Mouse (Mus musculus): ENCODE data around the gene Sel1l3.

GRCm38 (mm10) chr5:53134003-53134402, 79.7 kb downstream of the Sel1l3 start:
- TF ChIP-seq MAX (IDR thresholded peaks at IDR 0.05; ENCODE audit: low read depth) (no peak), SRF (IDR thresholded peaks at IDR 0.05; ENCODE audit: control insufficient read depth, insufficient read length, low read depth) (no peak), USF1 (IDR thresholded peaks at IDR 0.05; ENCODE audit: low read depth) (no peak), REST (IDR thresholded peaks at IDR 0.05; ENCODE audit: insufficient read depth, insufficient read length) (no peak), TCF12 (IDR thresholded peaks at IDR 0.05; ENCODE audit: insufficient read depth, poor library complexity, severe bottlenecking) (no peak), POLR2AphosphoS2 (IDR thresholded peaks at IDR 0.05; ENCODE audit: insufficient read length, low read depth) (no peak), POLR2A (IDR thresholded peaks at IDR 0.05; ENCODE audit: insufficient read length, low read depth) (no peak), E2F4 (IDR thresholded peaks at IDR 0.05; ENCODE audit: insufficient read depth) (no peak)

All from myocyte (in vitro differentiated cells).